Mouse (Mus musculus): ENCODE measurements around the gene Ksr1. TPM values are rescaled to one million over a fixed set of nuclear protein-coding genes. Genes with fewer than 3 reads are reported as not detected.
A peak's percentile ranks its signal among the peaks of the same experiment; 100 is the strongest.

The Ksr1 gene
- polyA plus RNA-seq, 1 experiment from 2014 or later = 3.3 TPM

GRCm38 (mm10) chr11:79080965-79081891 is 65.0 kb downstream of the Ksr1 start:
- ATAC-seq (ENCODE audit: insufficient number of reproducible peaks, low FRiP score) = no peak
- H3K4me1 ChIP-seq (replicated peaks) = peaks cover 83% of the 10 kb centered on the region
- no peak overlapping the region for H3K9ac ChIP-seq
- H3K4me3 ChIP-seq = no peak overlapping the region
- no peaks in the 10 kb centered on the region for H3K36me3 ChIP-seq
- WGBS = 59% methylated on average over 16 of the region's 16 CpGs
- H3K27ac ChIP-seq (ENCODE audit: poor library complexity, severe bottlenecking) = no peak overlapping the region
- no peaks in the 10 kb centered on the region for H3K27me3 ChIP-seq (replicated peaks)
- no peaks in the 10 kb centered on the region for H3K9me3 ChIP-seq (replicated peaks)
- H3K4me2 ChIP-seq = no peak overlapping the region

- Histone ChIP-seq H3K9me3 (replicated peaks) (no peaks in the 10 kb centered on the region), H3K4me3 (no peak overlapping the region), H3K4me1 (replicated peaks) (peaks cover 83% of the 10 kb centered on the region), H3K4me2 (no peak overlapping the region), H3K36me3 (no peaks in the 10 kb centered on the region), H3K27ac (ENCODE audit: poor library complexity, severe bottlenecking) (no peak overlapping the region), H3K27me3 (replicated peaks) (no peaks in the 10 kb centered on the region), H3K9ac (no peak overlapping the region)
- no peak for ATAC-seq (ENCODE audit: insufficient number of reproducible peaks, low FRiP score)
- WGBS = 51% methylated on average over 6 of the region's 6 CpGs
Measured at GRCm38 (mm10) chr11:79080081-79080480, 66.1 kb downstream of the Ksr1 start.

- peaks cover 10% of the 10 kb centered on the region for H3K36me3 ChIP-seq
- H3K9ac ChIP-seq = no peak overlapping the region
- H3K27me3 ChIP-seq (replicated peaks) = no peaks in the 10 kb centered on the region
- H3K27ac ChIP-seq (ENCODE audit: poor library complexity, severe bottlenecking) = no peak overlapping the region
- H3K4me1 ChIP-seq (replicated peaks) = peaks cover 64% of the 10 kb centered on the region
- H3K9me3 ChIP-seq (replicated peaks) = no peaks in the 10 kb centered on the region
- H3K4me3 ChIP-seq = no peak overlapping the region
- no peak for ATAC-seq (ENCODE audit: insufficient number of reproducible peaks, low FRiP score)
- H3K4me2 ChIP-seq = no peak overlapping the region
- 68% methylated on average over 12 of the region's 12 CpGs for WGBS
Measured at GRCm38 (mm10) chr11:79076484-79076883, 69.7 kb downstream of the Ksr1 start.

GRCm38 (mm10) chr11:79075044-79075443 is 71.2 kb downstream of the Ksr1 start:
- 65% methylated on average over 3 of the region's 3 CpGs for WGBS
- no peaks in the 10 kb centered on the region for H3K27me3 ChIP-seq (replicated peaks)
- no peak for ATAC-seq (ENCODE audit: insufficient number of reproducible peaks, low FRiP score)
- H3K4me3 ChIP-seq = no peak overlapping the region
- H3K27ac ChIP-seq (ENCODE audit: poor library complexity, severe bottlenecking) = no peak overlapping the region
- peaks cover 64% of the 10 kb centered on the region for H3K4me1 ChIP-seq (replicated peaks)
- no peaks in the 10 kb centered on the region for H3K9me3 ChIP-seq (replicated peaks)
- H3K9ac ChIP-seq = no peak overlapping the region
- H3K36me3 ChIP-seq = peaks cover 14% of the 10 kb centered on the region
- no peak overlapping the region for H3K4me2 ChIP-seq

- Histone ChIP-seq H3K27me3 (replicated peaks) (no peaks in the 10 kb centered on the region), H3K4me3 (no peak overlapping the region), H3K36me3 (peaks cover 14% of the 10 kb centered on the region), H3K4me2 (no peak overlapping the region), H3K27ac (ENCODE audit: poor library complexity, severe bottlenecking) (no peak overlapping the region), H3K9me3 (replicated peaks) (no peaks in the 10 kb centered on the region), H3K4me1 (replicated peaks) (peaks cover 65% of the 10 kb centered on the region), H3K9ac (no peak overlapping the region)
- no peak for ATAC-seq (ENCODE audit: insufficient number of reproducible peaks, low FRiP score)
- 88% methylated on average over 3 of the region's 3 CpGs for WGBS
Measured at GRCm38 (mm10) chr11:79074611-79075010, 71.6 kb downstream of the Ksr1 start.

GRCm38 (mm10) chr11:79073583-79073982 is 72.6 kb downstream of the Ksr1 start:
- H3K4me2 ChIP-seq = no peak overlapping the region
- ATAC-seq (ENCODE audit: insufficient number of reproducible peaks, low FRiP score) = no peak
- H3K27me3 ChIP-seq (replicated peaks) = no peaks in the 10 kb centered on the region
- no peak overlapping the region for H3K9ac ChIP-seq
- 89% methylated on average over 4 of the region's 4 CpGs for WGBS
- H3K36me3 ChIP-seq = peaks cover 14% of the 10 kb centered on the region
- no peaks in the 10 kb centered on the region for H3K9me3 ChIP-seq (replicated peaks)
- H3K27ac ChIP-seq (ENCODE audit: poor library complexity, severe bottlenecking) = no peak overlapping the region
- H3K4me1 ChIP-seq (replicated peaks) = peaks cover 64% of the 10 kb centered on the region
- no peak overlapping the region for H3K4me3 ChIP-seq

- Histone ChIP-seq H3K27me3 (replicated peaks) (no peaks in the 10 kb centered on the region), H3K9ac (no peak overlapping the region), H3K4me3 (no peak overlapping the region), H3K27ac (ENCODE audit: poor library complexity, severe bottlenecking) (peak overlapping the region; percentile 75; the same call in 1 of the 2 replicates), H3K9me3 (replicated peaks) (no peaks in the 10 kb centered on the region), H3K4me1 (replicated peaks) (peaks cover 66% of the 10 kb centered on the region), H3K4me2 (0 out of 2 replicates have a peak overlapping the region, but pooled peaks have one; percentile 3), H3K36me3 (peaks cover 14% of the 10 kb centered on the region)
- 87% methylated on average over 8 of the region's 8 CpGs for WGBS
- ATAC-seq (ENCODE audit: insufficient number of reproducible peaks, low FRiP score) = no peak
Measured at GRCm38 (mm10) chr11:79072108-79072507, 74.1 kb downstream of the Ksr1 start.

- Histone ChIP-seq H3K4me3 (no peak overlapping the region), H3K4me2 (peak overlapping the region; percentile 39), H3K4me1 (replicated peaks) (peaks cover 64% of the 10 kb centered on the region), H3K27ac (ENCODE audit: poor library complexity, severe bottlenecking) (peak overlapping the region; percentile 75), H3K9ac (peak overlapping the region; percentile 13; the same call in 1 of the 2 replicates), H3K36me3 (peaks cover 14% of the 10 kb centered on the region), H3K9me3 (replicated peaks) (no peaks in the 10 kb centered on the region), H3K27me3 (replicated peaks) (no peaks in the 10 kb centered on the region)
- 62% methylated on average over 7 of the region's 7 CpGs for WGBS
- ATAC-seq (ENCODE audit: insufficient number of reproducible peaks, low FRiP score) = peak; percentile 90
Measured at GRCm38 (mm10) chr11:79071082-79071972, 74.9 kb downstream of the Ksr1 start.

GRCm38 (mm10) chr11:79069453-79070153 is 76.6 kb downstream of the Ksr1 start:
- Histone ChIP-seq H3K9ac (peak overlapping the region; percentile 37; the same call in 1 of the 2 replicates), H3K27me3 (replicated peaks) (no peaks in the 10 kb centered on the region), H3K27ac (ENCODE audit: poor library complexity, severe bottlenecking) (peak overlapping the region; percentile 75), H3K4me2 (peak overlapping the region; percentile 39), H3K9me3 (replicated peaks) (no peaks in the 10 kb centered on the region), H3K4me1 (replicated peaks) (peaks cover 63% of the 10 kb centered on the region), H3K36me3 (peaks cover 14% of the 10 kb centered on the region), H3K4me3 (no peak overlapping the region)
- peak; percentile 83 for ATAC-seq (ENCODE audit: insufficient number of reproducible peaks, low FRiP score)
- 18% methylated on average over 9 of the region's 10 CpGs for WGBS

- WGBS = 68% methylated on average over 4 of the region's 4 CpGs
- no peaks in the 10 kb centered on the region for H3K27me3 ChIP-seq (replicated peaks)
- H3K9me3 ChIP-seq (replicated peaks) = no peaks in the 10 kb centered on the region
- H3K4me1 ChIP-seq (replicated peaks) = peaks cover 79% of the 10 kb centered on the region
- H3K27ac ChIP-seq (ENCODE audit: poor library complexity, severe bottlenecking) = 0 out of 2 replicates have a peak overlapping the region, but pooled peaks have one; percentile 26
- H3K4me3 ChIP-seq = no peak overlapping the region
- ATAC-seq (ENCODE audit: insufficient number of reproducible peaks, low FRiP score) = peak; percentile 79
- 0 out of 2 replicates have a peak, but pooled peaks cover 5% of the 10 kb centered on the region for H3K36me3 ChIP-seq
- H3K9ac ChIP-seq = 0 out of 2 replicates have a peak overlapping the region, but pooled peaks have one; percentile 2
- no peak overlapping the region for H3K4me2 ChIP-seq
Measured at GRCm38 (mm10) chr11:79067172-79067571, 79.0 kb downstream of the Ksr1 start.
